Mouse (Mus musculus): ENCODE measurements around the gene Hira. TPM values are rescaled to one million over a fixed set of nuclear protein-coding genes. Genes with fewer than 3 reads are reported as not detected.

The Hira gene
- 21.6 TPM for polyA plus RNA-seq (2017; shearing (Covaris generic))

DNA sequence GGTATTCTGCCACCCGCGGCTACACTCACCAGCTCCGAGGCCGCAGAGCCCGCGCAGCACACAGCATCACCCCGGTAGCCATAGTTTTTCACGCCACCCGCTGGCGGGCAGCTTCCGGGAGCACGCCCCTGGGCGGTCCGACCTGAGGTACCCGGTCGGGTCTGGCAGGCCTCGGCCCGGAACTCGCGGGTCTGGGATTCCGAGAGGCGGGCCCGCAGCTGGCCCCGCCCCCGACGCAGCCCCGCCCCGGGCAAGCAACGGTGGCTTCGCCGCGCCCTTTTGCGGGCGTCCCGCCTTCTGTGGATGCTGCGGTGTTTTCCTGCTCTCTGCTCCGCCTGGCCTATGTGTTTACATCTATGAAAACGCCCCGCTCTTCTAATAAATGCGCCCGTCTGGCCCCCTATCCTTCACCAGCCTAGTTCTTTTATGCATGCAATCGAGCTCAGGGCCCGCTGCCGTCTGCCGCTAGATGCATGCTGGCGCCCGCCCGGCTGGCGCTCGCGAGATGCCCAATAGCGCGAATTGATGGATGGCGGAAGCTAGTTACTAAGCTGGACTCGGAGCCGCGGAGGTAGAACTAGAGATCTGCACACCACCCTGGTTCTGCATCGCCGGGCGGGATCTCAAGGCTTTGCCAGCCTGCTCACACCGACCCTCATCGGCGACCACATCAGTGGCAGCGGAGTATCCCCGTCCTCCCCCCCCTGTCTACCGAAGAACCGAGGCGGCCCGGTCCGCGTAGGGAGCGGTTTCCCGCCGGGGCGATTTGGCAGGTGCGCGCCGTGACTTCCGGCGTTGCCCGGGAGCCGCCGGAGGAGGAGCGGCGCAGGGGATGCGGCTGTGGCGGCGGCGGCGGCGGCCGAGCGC lies at the start of gene Hira, which contains the start of gene Mrpl40:
Hira (plus strand) TSS at position 596 of the 867 bp plus-strand sequence.
Mrpl40 (minus strand) TSS at position 421 of the 867 bp plus-strand sequence.

DNA sequence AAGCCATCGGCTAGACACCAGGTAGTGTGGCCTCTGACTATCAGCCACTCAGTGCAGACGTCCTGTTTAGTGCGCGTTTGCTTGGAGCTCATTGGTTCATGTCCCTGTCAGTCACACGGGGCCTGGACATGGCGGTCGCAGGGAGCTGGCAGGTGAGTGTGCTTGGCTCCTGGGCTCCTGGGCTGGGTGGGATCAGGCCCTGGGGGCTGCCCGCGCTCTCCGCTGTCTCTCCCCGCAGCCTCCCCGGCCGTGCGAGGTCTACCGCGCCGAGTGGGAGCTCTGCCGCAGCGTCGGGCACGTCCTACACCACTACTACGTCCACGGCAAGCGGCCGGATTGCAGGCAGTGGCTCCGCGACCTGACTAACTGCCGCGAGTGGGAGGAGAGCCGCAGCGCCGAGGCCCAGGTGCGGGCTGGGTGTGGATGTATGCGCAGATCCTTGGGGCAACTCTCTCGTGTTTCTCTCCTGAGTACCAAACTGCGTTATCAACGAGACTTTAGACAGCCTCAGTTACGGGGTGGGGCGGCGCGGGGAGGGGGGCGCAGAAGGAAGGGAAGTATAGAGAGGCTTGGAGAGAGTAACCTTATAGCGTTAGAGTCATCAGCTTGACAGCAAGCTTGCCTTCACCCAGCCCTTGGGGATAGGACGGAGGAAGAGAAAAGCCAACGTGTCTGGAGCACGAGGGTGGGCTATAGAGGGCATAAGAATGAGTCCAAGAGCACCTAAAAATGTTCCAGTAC lies 40.2 kb upstream of the Hira start, which contains the start of the genes 2510002D24Rik and Gm28539:
2510002D24Rik (plus strand) TSS at position 111 of the 741 bp plus-strand sequence.
Gm28539 (plus strand) TSS at position 117 of the 741 bp plus-strand sequence.

Other genes with a start within 250 kb of the Hira start
- gene Sept5, start 247.1 kb upstream of the Hira start, polyA plus RNA-seq (2017; shearing (Covaris generic)): 0.53 TPM
- gene Cldn5, start 100.2 kb upstream of the Hira start, polyA plus RNA-seq (2017; shearing (Covaris generic)): not detected
- gene Ufd1, start 65.3 kb upstream of the Hira start, polyA plus RNA-seq (2017; shearing (Covaris generic)): 147 TPM
- gene Cdc45, start 65.0 kb upstream of the Hira start, polyA plus RNA-seq (2017; shearing (Covaris generic)): 6.7 TPM
- gene 2510002D24Rik, start 40.5 kb upstream of the Hira start, polyA plus RNA-seq (2017; shearing (Covaris generic)): 93.3 TPM
- gene Gm28539, start 40.5 kb upstream of the Hira start, polyA plus RNA-seq (2017; shearing (Covaris generic)): not detected
- gene Mrpl40, start 175 bp upstream of the Hira start, polyA plus RNA-seq (2017; shearing (Covaris generic)): 82.8 TPM

Measured in CD4-positive, CD25-positive, alpha-beta regulatory T cell (primary cell).